Mouse (Mus musculus) liver, adult 2 months (tissue): ENCODE measurements at regions not wholly inside any gene's neighbourhood (a gene's known extent, or its start where the extent isn't known, plus 50 kb on each side); places are given as distances from the start of the nearest gene placed in this dataset.

Experiments
- DNase-seq: peaks from one replicate; pipeline ENCODE4 v3.0.0-alpha.2; 2011; ENCODE audit warnings: low read depth, low spot score; ENCODE audit errors: extremely low read depth
- H3K27ac ChIP-seq: fragments of 200-500 bp; replicated peaks from 2 replicates; pipeline ENCODE4 v1.5.1; 2012; ENCODE audit warnings: low read depth, mild to moderate bottlenecking, control low read depth, inconsistent platforms, low read length; ENCODE audit not compliant: insufficient read depth
- H3K27me3 ChIP-seq: fragments of 200-500 bp; 2 replicates; pipeline ENCODE4 v1.6.1; 2012; ENCODE audit warnings: mild to moderate bottlenecking, moderate library complexity, low read length, inconsistent platforms; ENCODE audit not compliant: control insufficient read depth, insufficient read depth
- H3K36me3 ChIP-seq: fragments of 200-500 bp; 2 replicates; pipeline ENCODE4 v1.6.1; 2012; ENCODE audit warnings: low read length, inconsistent platforms; ENCODE audit not compliant: control insufficient read depth, insufficient read depth
- H3K4me1 ChIP-seq: fragments of 200-500 bp; 2 replicates; pipeline ENCODE4 v1.6.1; 2011; ENCODE audit warnings: low read length; ENCODE audit not compliant: control insufficient read depth, insufficient read depth
- H3K4me3 ChIP-seq: fragments of 200-500 bp; 2 replicates; pipeline ENCODE4 v1.5.1; 2011; ENCODE audit warnings: low read depth, mild to moderate bottlenecking, control low read depth, low read length, moderate library complexity; ENCODE audit not compliant: insufficient read depth
- H3K79me2 ChIP-seq: fragments of 200-500 bp; 2 replicates; pipeline ENCODE4 v1.6.1; 2012; ENCODE audit warnings: inconsistent platforms, mild to moderate bottlenecking, low read length, moderate library complexity; ENCODE audit not compliant: control insufficient read depth, insufficient read depth
- H3K9ac ChIP-seq: fragments of 200-500 bp; 2 replicates; pipeline ENCODE4 v1.6.1; 2012; ENCODE audit warnings: low read depth, mild to moderate bottlenecking, control low read depth, inconsistent platforms, low read length
- CTCF ChIP-seq: fragments of 200-500 bp; IDR thresholded peaks from 2 replicates; pipeline ENCODE4 v1.5.1; 2011; ENCODE audit warnings: low read depth, low read length, control low read depth
- POLR2A ChIP-seq: fragments of 200-500 bp; IDR thresholded peaks from 2 replicates; pipeline ENCODE4 v1.6.1; 2011; ENCODE audit warnings: low read length, control low read depth; ENCODE audit not compliant: insufficient read depth; ENCODE audit errors: extremely low read depth
- WGBS: fragments of 180-500 bp; shearing (Covaris S2); methylation state at CpG from one replicate; pipeline ENCODE4 v1.1.7; 2018; 5-methylcytosine and 5-hydroxymethylcytosine counted together

DNA sequence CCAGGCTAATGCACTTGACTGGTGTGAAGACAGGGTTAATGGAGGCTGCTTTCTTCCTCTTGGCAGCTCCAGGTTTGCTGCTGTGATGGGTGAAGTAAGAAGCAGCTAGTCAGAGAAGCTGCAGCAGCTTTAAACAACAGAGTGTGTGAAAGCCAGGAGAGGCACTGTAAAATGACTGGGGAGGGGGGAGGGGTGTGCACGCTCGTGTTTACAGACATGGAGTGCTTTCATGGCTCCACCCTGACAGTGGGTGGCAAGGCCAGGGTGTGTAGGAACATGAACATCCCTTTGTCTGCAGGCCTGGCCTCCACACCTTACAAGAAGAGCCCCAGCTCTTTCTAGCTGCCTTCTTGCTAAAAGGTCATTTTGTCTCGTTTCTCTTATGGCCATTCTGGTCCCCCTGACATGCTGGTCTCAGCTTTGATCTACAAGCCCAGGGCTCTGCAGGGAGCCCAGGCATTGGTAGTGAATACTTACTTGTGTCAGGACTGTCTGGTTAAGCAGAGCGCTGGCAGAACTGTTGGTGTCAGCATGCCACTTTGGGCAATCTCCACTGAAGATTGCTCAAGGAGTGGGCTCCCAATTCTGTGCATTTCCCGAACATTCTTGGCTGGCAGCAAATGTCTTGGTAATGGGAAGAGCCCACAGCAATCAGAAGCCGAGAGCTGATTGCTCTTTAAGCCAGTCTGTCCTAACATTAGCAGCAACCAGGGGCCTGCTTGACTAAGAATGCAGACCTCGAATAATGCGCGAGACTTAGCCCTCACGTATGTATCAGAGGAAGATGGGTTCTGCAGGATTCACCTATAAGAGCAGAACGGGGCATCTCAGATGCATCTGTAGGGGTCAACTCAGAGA lies 260.5 kb upstream of the Cnr1 start:
- H3K27me3 ChIP-seq = no peaks in the 10 kb centered on the region
- no peak overlapping the region for H3K4me3 ChIP-seq
- 65% methylated on average over 11 of the region's 11 CpGs for WGBS
- H3K9ac ChIP-seq = no peak overlapping the region
- H3K4me1 ChIP-seq = no peaks in the 10 kb centered on the region
- DNase-seq = no peak
- H3K36me3 ChIP-seq = no peaks in the 10 kb centered on the region
- no peak for TF ChIP-seq CTCF
- TF ChIP-seq POLR2A = no peak
- no peak overlapping the region for H3K27ac ChIP-seq
- no peaks in the 10 kb centered on the region for H3K79me2 ChIP-seq

DNA sequence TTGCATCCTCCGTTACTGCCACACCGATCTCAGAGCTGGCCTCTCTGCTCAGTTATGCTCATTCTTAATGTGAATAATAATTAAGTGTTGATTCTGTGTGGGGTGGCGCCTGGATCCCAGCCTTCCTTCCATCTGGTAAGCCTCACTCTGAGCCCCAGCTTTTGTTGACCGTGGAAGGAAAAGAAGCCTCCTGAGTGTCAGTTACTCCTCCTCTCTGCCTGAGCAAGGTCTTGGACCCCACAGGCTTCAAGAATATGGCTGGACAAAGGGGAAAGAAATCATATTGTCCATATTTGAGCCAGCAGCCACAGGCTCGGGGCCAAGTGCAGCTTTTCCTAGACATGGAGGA lies 259.9 kb upstream of the Cnr1 start:
- DNase-seq = no peak
- H3K36me3 ChIP-seq = no peaks in the 10 kb centered on the region
- H3K27ac ChIP-seq = no peak overlapping the region
- H3K4me3 ChIP-seq = no peak overlapping the region
- no peaks in the 10 kb centered on the region for H3K79me2 ChIP-seq
- no peaks in the 10 kb centered on the region for H3K4me1 ChIP-seq
- no peaks in the 10 kb centered on the region for H3K27me3 ChIP-seq
- H3K9ac ChIP-seq = no peak overlapping the region
- TF ChIP-seq POLR2A (no peak), CTCF (no peak)
- WGBS = 80% methylated on average over 5 of the region's 5 CpGs

DNA sequence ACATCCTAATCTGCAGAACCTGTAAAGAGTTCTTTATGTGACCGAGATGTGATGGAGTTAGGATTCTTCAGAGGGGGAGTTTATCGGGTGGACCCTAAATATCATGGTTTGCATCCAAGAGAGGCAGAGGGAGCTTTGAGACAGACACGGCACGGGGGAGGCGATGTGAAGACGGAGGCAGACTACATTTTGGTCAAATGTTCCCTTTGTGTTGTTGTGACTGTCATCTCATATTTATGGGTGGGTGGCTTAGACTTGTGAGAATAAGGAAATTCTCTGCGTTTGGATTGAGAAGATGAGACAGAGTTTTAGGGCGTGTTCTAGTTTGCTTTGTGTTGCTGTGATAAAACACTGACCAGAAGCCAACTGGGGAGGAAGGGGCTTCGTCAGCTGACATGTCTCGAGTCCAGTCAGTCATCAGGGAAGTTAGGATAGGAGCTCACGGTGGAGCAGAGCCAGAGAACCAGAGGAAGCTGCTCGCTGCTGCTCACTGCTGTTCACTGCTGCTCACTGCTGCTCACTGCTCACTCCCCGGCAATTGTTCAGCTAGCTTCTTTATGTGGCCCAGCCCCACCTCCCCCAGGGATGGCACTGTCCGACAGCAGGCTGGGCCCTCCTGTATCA lies 259.0 kb upstream of the Cnr1 start:
- DNase-seq = no peak
- WGBS = 78% methylated on average over 14 of the region's 14 CpGs

DNA sequence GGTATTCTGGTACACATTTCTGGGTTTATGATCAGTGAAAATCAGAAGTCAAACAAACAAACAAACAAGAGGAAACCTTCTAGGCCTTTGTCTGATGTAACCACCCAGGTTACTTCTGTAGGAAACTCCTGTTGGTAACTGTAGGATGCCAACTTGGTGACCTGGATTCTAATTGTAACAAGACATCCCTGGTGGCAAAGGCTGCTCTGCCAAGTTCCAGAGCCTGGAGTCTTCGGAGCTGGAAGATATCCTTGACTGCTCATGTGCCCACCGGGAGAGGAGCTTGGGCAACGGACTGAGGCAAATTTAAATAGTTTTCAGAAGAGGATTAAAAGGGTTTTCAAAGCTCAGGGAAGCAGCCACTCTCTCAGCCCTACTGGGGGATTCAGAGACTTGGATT lies 256.0 kb upstream of the Cnr1 start:
- Histone ChIP-seq H3K4me1 (no peaks in the 10 kb centered on the region), H3K27ac (no peak overlapping the region), H3K79me2 (no peaks in the 10 kb centered on the region), H3K4me3 (no peak overlapping the region), H3K9ac (no peak overlapping the region), H3K36me3 (no peaks in the 10 kb centered on the region), H3K27me3 (peaks cover 3% of the 10 kb centered on the region; the same call in 1 of the 2 replicates)
- DNase-seq = no peak
- no peak for TF ChIP-seq CTCF
- no peak for TF ChIP-seq POLR2A
- 76% methylated on average over 3 of the region's 3 CpGs for WGBS

More for the DNA sequence above, 259.0 kb upstream of the Cnr1 start:
- H3K27me3 ChIP-seq = no peaks in the 10 kb centered on the region
- TF ChIP-seq POLR2A = no peak
- no peak for TF ChIP-seq CTCF
- no peaks in the 10 kb centered on the region for H3K36me3 ChIP-seq
- H3K27ac ChIP-seq = no peak overlapping the region
- H3K4me3 ChIP-seq = no peak overlapping the region
- no peaks in the 10 kb centered on the region for H3K79me2 ChIP-seq
- H3K4me1 ChIP-seq = no peaks in the 10 kb centered on the region
- no peak overlapping the region for H3K9ac ChIP-seq

DNA sequence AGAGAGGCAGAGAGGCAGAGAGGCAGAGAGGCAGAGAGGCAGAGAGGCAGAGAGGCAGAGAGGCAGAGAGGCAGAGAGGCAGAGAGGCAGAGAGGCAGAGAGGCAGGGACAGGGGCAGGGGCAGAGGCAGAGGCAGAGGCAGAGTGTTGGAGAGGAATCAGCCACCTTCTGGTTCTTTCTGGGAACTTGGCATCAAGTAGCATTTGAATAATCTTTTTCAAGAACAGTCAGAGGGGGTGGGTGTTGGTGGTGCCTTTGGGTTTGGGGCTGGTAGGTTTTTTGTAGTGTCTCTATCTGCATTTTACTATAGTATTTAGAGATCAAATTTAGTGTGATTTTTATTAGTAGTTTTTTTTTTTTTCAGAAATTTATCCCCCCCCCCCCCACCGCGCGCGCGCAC lies 249.3 kb upstream of the Cnr1 start:
- H3K27me3 ChIP-seq = peaks cover 3% of the 10 kb centered on the region; the same call in 1 of the 2 replicates
- DNase-seq = no peak
- no peak for TF ChIP-seq CTCF
- TF ChIP-seq POLR2A = no peak
- no peak overlapping the region for H3K27ac ChIP-seq
- no peaks in the 10 kb centered on the region for H3K79me2 ChIP-seq
- no peaks in the 10 kb centered on the region for H3K36me3 ChIP-seq
- H3K4me3 ChIP-seq = no peak overlapping the region
- H3K9ac ChIP-seq = no peak overlapping the region
- no peaks in the 10 kb centered on the region for H3K4me1 ChIP-seq
- WGBS = 100% methylated on average over 5 of the region's 5 CpGs

DNA sequence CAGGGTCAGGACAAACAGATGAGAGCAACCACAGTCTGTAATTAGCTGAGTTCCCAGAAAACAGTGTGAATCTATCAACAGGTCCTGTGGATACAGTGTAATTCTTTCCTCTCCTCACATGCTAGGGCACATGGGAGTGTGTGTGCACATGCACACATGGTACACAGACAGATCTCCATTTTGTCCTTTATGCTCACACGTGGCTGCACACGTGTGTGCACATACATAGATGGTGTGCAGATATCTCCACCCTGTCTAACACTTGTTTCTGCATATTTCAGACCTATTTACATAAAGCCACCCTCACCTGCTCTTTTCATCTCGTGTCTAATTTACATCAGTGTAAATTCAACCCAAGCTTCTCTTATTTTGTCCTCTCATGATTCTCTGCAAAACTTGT lies 245.0 kb upstream of the Cnr1 start:
- no peaks in the 10 kb centered on the region for H3K36me3 ChIP-seq
- H3K4me1 ChIP-seq = no peaks in the 10 kb centered on the region
- DNase-seq = no peak
- 68% methylated on average over 3 of the region's 3 CpGs for WGBS
- no peak overlapping the region for H3K4me3 ChIP-seq
- TF ChIP-seq POLR2A (no peak), CTCF (no peak)
- no peaks in the 10 kb centered on the region for H3K79me2 ChIP-seq
- no peaks in the 10 kb centered on the region for H3K27me3 ChIP-seq
- no peak overlapping the region for H3K9ac ChIP-seq
- no peak overlapping the region for H3K27ac ChIP-seq
